Comparison of ENCODE assay signal across 8 mouse cellular contexts in the genomic region with DNA sequence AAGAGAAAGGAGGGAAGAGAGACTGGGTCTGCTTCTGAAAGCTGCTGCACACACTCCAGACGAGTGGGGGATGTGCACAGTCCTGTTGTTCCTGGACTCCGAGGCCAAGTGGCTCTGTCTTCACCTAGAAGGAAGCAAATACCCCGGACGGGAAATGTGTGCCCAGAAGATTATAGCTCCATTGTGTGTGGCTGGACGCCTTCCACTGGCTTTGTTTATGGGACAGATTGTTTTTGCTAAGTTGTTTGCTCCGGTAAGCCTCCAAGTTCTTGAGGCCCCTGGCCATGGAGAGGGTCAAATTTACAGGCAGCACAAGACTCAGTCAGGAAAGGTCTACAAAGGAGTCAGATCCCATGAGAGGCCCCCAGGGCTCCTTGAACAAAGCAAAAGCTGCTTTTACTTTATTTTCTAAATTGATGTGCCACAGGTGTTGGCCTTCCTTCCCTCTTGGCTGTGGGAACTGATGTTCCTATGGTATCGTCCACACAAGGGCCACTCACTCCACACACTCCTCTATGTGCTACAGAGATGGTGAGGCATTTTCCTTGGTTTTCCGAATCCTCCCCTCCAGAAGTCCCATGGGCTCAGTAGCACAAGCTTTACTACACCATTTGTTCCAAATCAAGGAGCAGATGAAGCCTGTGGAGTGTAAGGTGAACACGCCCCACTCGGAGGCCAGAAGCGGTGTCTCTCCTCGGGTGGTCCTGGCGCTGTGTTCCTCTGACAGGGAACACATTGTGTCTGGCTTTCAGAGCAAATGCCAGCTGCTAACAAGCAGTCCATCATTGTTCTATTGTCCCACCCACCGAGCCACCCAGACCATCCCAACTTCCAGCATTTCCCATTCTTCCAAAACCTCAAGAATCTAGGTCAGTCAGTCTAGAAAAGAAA. TPM values are rescaled to one million over a fixed set of nuclear protein-coding genes. Genes with fewer than 3 reads are reported as not detected.
DNase-seq lines count a peak whose midpoint lies in the region; ATAC-seq lines count a peak whose summit lies in the region.

No protein-coding gene starts in this region.

- 66% methylated on average over 14 of the region's 14 CpGs for WGBS in midbrain, embryonic 13.5 days
- 59% methylated on average over 14 of the region's 14 CpGs for WGBS in midbrain, embryonic 16.5 days
- 42% methylated on average over 14 of the region's 14 CpGs for WGBS in heart, embryonic 14.5 days
- 65% methylated on average over 14 of the region's 14 CpGs for WGBS in limb, embryonic 11.5 days

- H3K36me3 ChIP-seq in midbrain, embryonic 13.5 days: no peaks in the 10 kb centered on the region
- H3K36me3 ChIP-seq in midbrain, embryonic 16.5 days (ENCODE audit: control insufficient read depth, insufficient read depth, low read length): no peaks in the 10 kb centered on the region
- H3K36me3 ChIP-seq in heart, embryonic 14.5 days (ENCODE audit: control insufficient read depth, insufficient read depth, low read length): no peaks in the 10 kb centered on the region
- no peaks in the 10 kb centered on the region for H3K36me3 ChIP-seq in limb, embryonic 11.5 days (ENCODE audit: control insufficient read depth, insufficient read depth, low read length)

- H3K9me3 ChIP-seq in midbrain, embryonic 13.5 days: no peaks in the 10 kb centered on the region
- H3K9me3 ChIP-seq in midbrain, embryonic 16.5 days (replicated peaks; ENCODE audit: control insufficient read depth, low read length, poor library complexity, severe bottlenecking): no peaks in the 10 kb centered on the region
- no peaks in the 10 kb centered on the region for H3K9me3 ChIP-seq in heart, embryonic 14.5 days (ENCODE audit: control insufficient read depth, low read length)
- H3K9me3 ChIP-seq in limb, embryonic 11.5 days (ENCODE audit: control insufficient read depth, low read length): no peaks in the 10 kb centered on the region

- H3K27me3 ChIP-seq in midbrain, embryonic 13.5 days: no peaks in the 10 kb centered on the region
- no peaks in the 10 kb centered on the region for H3K27me3 ChIP-seq in midbrain, embryonic 16.5 days (ENCODE audit: control insufficient read depth, insufficient read depth, low read depth, low read length)
- H3K27me3 ChIP-seq in heart, embryonic 14.5 days (ENCODE audit: control insufficient read depth, insufficient read depth, low read length): no peaks in the 10 kb centered on the region
- H3K27me3 ChIP-seq in limb, embryonic 11.5 days (ENCODE audit: control insufficient read depth, insufficient read depth, low read length): no peaks in the 10 kb centered on the region

- DNase-seq in limb, embryonic 11.5 days (ENCODE audit: low spot score): peak; percentile 23
- DNase-seq in ovary, postnatal 36 days (ENCODE audit: low spot score): peak; percentile 21
- DNase-seq in c-Kit-positive CD71-positive TER-119-positive erythroid progenitor cells, embryonic 14.5 days (ENCODE audit: low spot score): no peak
- no peak for DNase-seq in left cerebral cortex, postnatal 25 days (ENCODE audit: low spot score in 2 of 2)
- DNase-seq in layer of hippocampus, postnatal 10 days (ENCODE audit: low spot score in 2 of 2): no peak

- H3K4me2 ChIP-seq in midbrain, embryonic 13.5 days (replicated peaks): no peak overlapping the region
- H3K4me2 ChIP-seq in midbrain, embryonic 16.5 days (ENCODE audit: low read length): no peak overlapping the region
- H3K4me2 ChIP-seq in heart, embryonic 14.5 days (ENCODE audit: low read length): no peak overlapping the region
- H3K4me2 ChIP-seq in limb, embryonic 11.5 days (ENCODE audit: low read depth, severe bottlenecking): no peak overlapping the region

- intact Hi-C loops in left cerebral cortex, postnatal 25 days (cut with DNase I): no loop called here

- H3K4me1 ChIP-seq in midbrain, embryonic 13.5 days (replicated peaks): no peaks in the 10 kb centered on the region
- no peaks in the 10 kb centered on the region for H3K4me1 ChIP-seq in midbrain, embryonic 16.5 days (ENCODE audit: control insufficient read depth, insufficient read depth, low read length)
- peaks cover 4 to 7% of the 10 kb centered on the region in 2 experiments; a peak in 1 of 4 replicates for H3K4me1 ChIP-seq in heart, embryonic 14.5 days (ENCODE audit: control insufficient read depth in 2 of 2, insufficient read depth in 2 of 2, low read length in 2 of 2)
- 0 out of 2 replicates have a peak, but pooled peaks cover 4% of the 10 kb centered on the region for H3K4me1 ChIP-seq in limb, embryonic 11.5 days (ENCODE audit: control insufficient read depth, insufficient read depth, low read length)

- no peak overlapping the region for H3K4me3 ChIP-seq in midbrain, embryonic 13.5 days (replicated peaks)
- no peak overlapping the region for H3K4me3 ChIP-seq in midbrain, embryonic 16.5 days (ENCODE audit: low read depth, low read length)
- no peak overlapping the region for H3K4me3 ChIP-seq in heart, embryonic 14.5 days (ENCODE audit: control insufficient read depth in 1 of 2, insufficient read depth in 1 of 2, low read depth in 1 of 2, low read length in 2 of 2)
- H3K4me3 ChIP-seq in limb, embryonic 11.5 days (ENCODE audit: low read depth, low read length): no peak overlapping the region

- H3K27ac ChIP-seq in midbrain, embryonic 13.5 days: no peak overlapping the region
- H3K27ac ChIP-seq in midbrain, embryonic 16.5 days (ENCODE audit: low read length): no peak overlapping the region
- peak overlapping the region; percentile 39 to 64 for H3K27ac ChIP-seq in heart, embryonic 14.5 days (replicated peaks in 1 of 2; ENCODE audit: control insufficient read depth in 1 of 2, insufficient read depth in 1 of 2, low read depth in 2 of 2, low read length in 2 of 2)
- 0 out of 2 replicates have a peak overlapping the region, but pooled peaks have one; percentile 4 for H3K27ac ChIP-seq in limb, embryonic 11.5 days (replicated peaks; ENCODE audit: low read depth, low read length)

- ATAC-seq in midbrain, embryonic 13.5 days: 0 out of 2 replicates have a peak, but pooled peaks have one; percentile 40
- ATAC-seq in midbrain, embryonic 16.5 days: no peak
- ATAC-seq in heart, embryonic 14.5 days (ENCODE audit: insufficient number of reproducible peaks, insufficient read depth, low FRiP score, low read depth): peak; percentile 83
- ATAC-seq in limb, embryonic 11.5 days (ENCODE audit: insufficient number of reproducible peaks, low FRiP score, low TSS enrichment, low read depth): no peak

- H3K9ac ChIP-seq in midbrain, embryonic 13.5 days (replicated peaks): no peak overlapping the region
- H3K9ac ChIP-seq in midbrain, embryonic 16.5 days (ENCODE audit: low read depth, low read length): no peak overlapping the region
- no peak overlapping the region for H3K9ac ChIP-seq in heart, embryonic 14.5 days (ENCODE audit: low read length)
- H3K9ac ChIP-seq in limb, embryonic 11.5 days (ENCODE audit: low read length): no peak overlapping the region

RNA-seq across cellular contexts. Expression of gene Mrtfb, which starts 23.1 kb away (rescaled TPM):
- 10.0 and 12.6 TPM in 2 replicates for polyA plus RNA-seq in midbrain, embryonic 13.5 days (2015; fragmentation: Nextera tagmentation; extraction: Ambion mirVana)
- 12.9 and 13.7 TPM in 2 replicates for polyA plus RNA-seq in midbrain, embryonic 16.5 days (2015; fragmentation: Nextera tagmentation; extraction: Ambion mirVana)
- polyA plus RNA-seq in heart, embryonic 14.5 days (2014; fragmentation: Nextera tagmentation; extraction: Ambion mirVana): 20.9 and 22.2 TPM in 2 replicates
- 28.1 and 32.5 TPM in 2 replicates for polyA plus RNA-seq in limb, embryonic 11.5 days (2014; fragmentation: Nextera tagmentation; extraction: Ambion mirVana)
- total RNA-seq in left cerebral cortex, postnatal 25 days (2021): 100 to 1,000 TPM; 182 to 185 TPM
- 100 to 1,000 TPM in 1 of 2 experiments, 10 to 100 TPM in 1; 92.1 to 104 TPM for total RNA-seq in layer of hippocampus, postnatal 10 days (2021)

Comparison
In these comparisons a context has a peak if more than half of its experiments do, and no peak if none do; other contexts are left out.
1. ATAC-seq: peak in midbrain, embryonic 13.5 days (single experiment) and heart, embryonic 14.5 days (single experiment); none in midbrain, embryonic 16.5 days (single experiment) and limb, embryonic 11.5 days (single experiment).
2. H3K27ac ChIP-seq: peak in heart, embryonic 14.5 days (2 of 2) and limb, embryonic 11.5 days (single experiment); none in midbrain, embryonic 13.5 days (single experiment) and midbrain, embryonic 16.5 days (single experiment).
3. DNase-seq: peak in limb, embryonic 11.5 days (single experiment) and ovary, postnatal 36 days (single experiment); none in c-Kit-positive CD71-positive TER-119-positive erythroid progenitor cells, embryonic 14.5 days (single experiment), left cerebral cortex, postnatal 25 days (0 of 2) and layer of hippocampus, postnatal 10 days (0 of 2).